Mouse (Mus musculus): Measurements from ENCODE around the gene Trip10. TPM values are rescaled to one million over a fixed set of nuclear protein-coding genes. Genes with fewer than 3 reads are reported as not detected.

Trip10 gene
- polyA plus RNA-seq, 1 experiment from 2014 or later: 41.6 TPM

GRCm38 (mm10) chr17:57264164-57264563 lies 14.9 kb downstream of the Trip10 start:
- peaks cover 47% of the 10 kb centered on the region for H3K36me3 ChIP-seq (ENCODE audit: control insufficient read depth, insufficient read depth, low read length)
- no peaks in the 10 kb centered on the region for H3K9me3 ChIP-seq (ENCODE audit: control insufficient read depth, low read length)
- H3K4me2 ChIP-seq (ENCODE audit: low read length): no peak overlapping the region
- peak; percentile 52 for ATAC-seq (replicated peaks; ENCODE audit: low FRiP score, low TSS enrichment, low read depth)
- H3K4me1 ChIP-seq (replicated peaks; ENCODE audit: control insufficient read depth, insufficient read depth, low read length): peaks cover 9% of the 10 kb centered on the region
- no peak overlapping the region for H3K4me3 ChIP-seq (ENCODE audit: low read depth, low read length)
- no peaks in the 10 kb centered on the region for H3K27me3 ChIP-seq (replicated peaks; ENCODE audit: control insufficient read depth, insufficient read depth, low read length)
- H3K9ac ChIP-seq (ENCODE audit: low read length): no peak overlapping the region
- no peak for DNase-seq (ENCODE audit: low spot score)
- WGBS: 74% methylated on average over 2 of the region's 2 CpGs
- H3K27ac ChIP-seq (ENCODE audit: low read depth): no peak overlapping the region

DNA sequence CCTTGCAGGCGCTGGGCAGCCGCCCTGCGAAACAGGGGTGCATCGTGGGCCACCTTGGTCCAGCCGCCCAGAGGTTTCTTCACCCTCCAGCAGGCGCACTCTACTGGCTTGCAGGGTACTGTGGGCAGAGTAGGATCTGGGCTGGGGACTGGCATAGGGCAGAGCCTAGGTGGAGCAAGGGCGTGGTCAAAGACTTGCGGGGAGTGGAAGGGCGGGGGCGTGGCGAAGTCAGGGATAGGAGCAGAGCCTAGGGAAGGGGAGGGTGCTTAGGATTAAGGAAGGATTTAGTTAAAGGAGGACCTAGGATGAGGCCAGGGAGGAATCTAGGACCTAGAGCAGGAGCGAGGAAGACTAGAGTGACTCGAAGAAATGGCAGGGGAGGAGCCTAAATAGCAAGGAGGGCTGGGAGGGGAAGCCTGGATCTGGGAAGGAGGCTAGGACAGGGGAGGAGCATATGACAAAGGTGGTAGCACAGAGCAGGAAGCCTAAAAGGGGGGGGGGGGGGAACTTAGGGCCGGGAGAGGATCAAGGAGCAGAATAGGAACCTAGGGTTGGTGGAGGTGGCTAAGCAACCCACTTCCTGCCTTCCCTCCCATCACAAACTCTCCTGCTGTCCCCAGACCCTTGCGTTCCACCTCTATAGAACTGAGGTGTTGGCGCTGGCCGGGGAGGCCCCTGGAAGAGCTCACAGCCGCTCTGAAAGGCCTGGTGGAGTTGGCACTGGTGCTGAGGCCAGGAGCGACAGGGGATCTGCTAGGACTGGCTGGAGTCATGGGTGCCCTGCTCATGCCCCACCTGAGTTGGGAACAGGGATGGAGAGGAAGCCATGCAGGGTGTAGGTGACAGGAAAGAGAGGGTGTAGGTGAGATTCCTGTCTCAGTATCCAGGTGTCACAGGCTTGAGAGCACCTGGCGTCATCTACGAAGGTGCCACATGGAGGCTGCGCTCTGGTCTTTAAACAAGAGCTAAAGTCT lies 16.0 kb downstream of the Trip10 start:
- WGBS: 29% methylated on average over 21 of the region's 22 CpGs
- peak; percentile 71 for ATAC-seq (replicated peaks; ENCODE audit: low FRiP score, low TSS enrichment, low read depth)
- Histone ChIP-seq H3K4me3 (ENCODE audit: low read depth, low read length) (no peak overlapping the region), H3K27ac (ENCODE audit: low read depth) (no peak overlapping the region), H3K9ac (ENCODE audit: low read length) (no peak overlapping the region), H3K36me3 (ENCODE audit: control insufficient read depth, insufficient read depth, low read length) (peaks cover 36% of the 10 kb centered on the region), H3K27me3 (replicated peaks; ENCODE audit: control insufficient read depth, insufficient read depth, low read length) (no peaks in the 10 kb centered on the region), H3K9me3 (ENCODE audit: control insufficient read depth, low read length) (no peaks in the 10 kb centered on the region), H3K4me2 (ENCODE audit: low read length) (peak overlapping the region; percentile 30), H3K4me1 (replicated peaks; ENCODE audit: control insufficient read depth, insufficient read depth, low read length) (peaks cover 9% of the 10 kb centered on the region)
- peak; percentile 62 for DNase-seq (ENCODE audit: low spot score)

GRCm38 (mm10) chr17:57267556-57268126 lies 18.4 kb downstream of the Trip10 start:
- Histone ChIP-seq H3K27me3 (replicated peaks; ENCODE audit: control insufficient read depth, insufficient read depth, low read length) (no peaks in the 10 kb centered on the region), H3K9me3 (ENCODE audit: control insufficient read depth, low read length) (no peaks in the 10 kb centered on the region)

DNA sequence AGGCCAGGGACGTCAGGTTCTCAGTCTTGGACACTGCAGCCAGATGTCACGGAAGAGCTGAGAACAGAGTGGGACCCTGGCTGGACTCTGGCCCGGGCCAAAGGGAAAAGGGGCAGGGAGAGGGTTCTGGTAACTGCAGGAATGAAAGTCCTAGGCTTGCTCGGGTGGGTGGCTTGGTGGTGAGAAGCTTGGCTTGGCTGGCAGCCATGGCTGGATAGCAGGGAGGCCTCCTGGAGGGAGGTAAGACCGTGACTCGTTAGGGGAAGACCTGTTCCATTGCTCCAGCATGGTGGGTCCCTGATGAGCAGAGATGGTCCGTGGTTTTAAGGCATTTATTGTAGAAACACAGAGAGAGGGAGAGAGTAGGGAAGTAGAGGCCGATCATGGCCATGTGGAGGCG lies 22.0 kb downstream of the Trip10 start:
- H3K27ac ChIP-seq (ENCODE audit: low read depth): no peak overlapping the region
- H3K9me3 ChIP-seq (ENCODE audit: control insufficient read depth, low read length): no peaks in the 10 kb centered on the region
- peaks cover 6% of the 10 kb centered on the region for H3K4me1 ChIP-seq (replicated peaks; ENCODE audit: control insufficient read depth, insufficient read depth, low read length)
- H3K9ac ChIP-seq (ENCODE audit: low read length): no peak overlapping the region
- no peak overlapping the region for H3K4me2 ChIP-seq (ENCODE audit: low read length)
- peaks cover 19% of the 10 kb centered on the region for H3K27me3 ChIP-seq (replicated peaks; ENCODE audit: control insufficient read depth, insufficient read depth, low read length)
- ATAC-seq (replicated peaks; ENCODE audit: low FRiP score, low TSS enrichment, low read depth): no peak
- H3K4me3 ChIP-seq (ENCODE audit: low read depth, low read length): no peak overlapping the region
- WGBS: 74% methylated on average over 8 of the region's 9 CpGs
- H3K36me3 ChIP-seq (ENCODE audit: control insufficient read depth, insufficient read depth, low read length): no peaks in the 10 kb centered on the region
- no peak for DNase-seq (ENCODE audit: low spot score)

More at GRCm38 (mm10) chr17:57267556-57268126, 18.4 kb downstream of the Trip10 start:
- Histone ChIP-seq H3K4me2 (ENCODE audit: low read length) (no peak overlapping the region), H3K4me3 (ENCODE audit: low read depth, low read length) (no peak overlapping the region), H3K9ac (ENCODE audit: low read length) (no peak overlapping the region), H3K4me1 (replicated peaks; ENCODE audit: control insufficient read depth, insufficient read depth, low read length) (peaks cover 9% of the 10 kb centered on the region), H3K27ac (ENCODE audit: low read depth) (no peak overlapping the region), H3K36me3 (ENCODE audit: control insufficient read depth, insufficient read depth, low read length) (peaks cover 13% of the 10 kb centered on the region)
- 87% methylated on average over 6 of the region's 6 CpGs for WGBS
- ATAC-seq (replicated peaks; ENCODE audit: low FRiP score, low TSS enrichment, low read depth) (no peak), DNase-seq (ENCODE audit: low spot score) (no peak)

GRCm38 (mm10) chr17:57273846-57274245 lies 24.6 kb downstream of the Trip10 start:
- no peak overlapping the region for H3K4me3 ChIP-seq (ENCODE audit: low read depth, low read length)
- H3K4me2 ChIP-seq (ENCODE audit: low read length): no peak overlapping the region
- no peak for DNase-seq (ENCODE audit: low spot score)
- H3K27me3 ChIP-seq (replicated peaks; ENCODE audit: control insufficient read depth, insufficient read depth, low read length): peaks cover 21% of the 10 kb centered on the region
- 24% methylated on average over 7 of the region's 7 CpGs for WGBS
- no peaks in the 10 kb centered on the region for H3K9me3 ChIP-seq (ENCODE audit: control insufficient read depth, low read length)
- no peaks in the 10 kb centered on the region for H3K36me3 ChIP-seq (ENCODE audit: control insufficient read depth, insufficient read depth, low read length)
- H3K4me1 ChIP-seq (replicated peaks; ENCODE audit: control insufficient read depth, insufficient read depth, low read length): peaks cover 7% of the 10 kb centered on the region
- no peak for ATAC-seq (replicated peaks; ENCODE audit: low FRiP score, low TSS enrichment, low read depth)
- H3K27ac ChIP-seq (ENCODE audit: low read depth): no peak overlapping the region
- H3K9ac ChIP-seq (ENCODE audit: low read length): no peak overlapping the region

- ATAC-seq (replicated peaks; ENCODE audit: low FRiP score, low TSS enrichment, low read depth): no peak
- DNase-seq (ENCODE audit: low spot score): no peak
- WGBS: 7% methylated on average over 15 of the region's 15 CpGs
Measured at GRCm38 (mm10) chr17:57274686-57275085, 25.4 kb downstream of the Trip10 start.

DNA sequence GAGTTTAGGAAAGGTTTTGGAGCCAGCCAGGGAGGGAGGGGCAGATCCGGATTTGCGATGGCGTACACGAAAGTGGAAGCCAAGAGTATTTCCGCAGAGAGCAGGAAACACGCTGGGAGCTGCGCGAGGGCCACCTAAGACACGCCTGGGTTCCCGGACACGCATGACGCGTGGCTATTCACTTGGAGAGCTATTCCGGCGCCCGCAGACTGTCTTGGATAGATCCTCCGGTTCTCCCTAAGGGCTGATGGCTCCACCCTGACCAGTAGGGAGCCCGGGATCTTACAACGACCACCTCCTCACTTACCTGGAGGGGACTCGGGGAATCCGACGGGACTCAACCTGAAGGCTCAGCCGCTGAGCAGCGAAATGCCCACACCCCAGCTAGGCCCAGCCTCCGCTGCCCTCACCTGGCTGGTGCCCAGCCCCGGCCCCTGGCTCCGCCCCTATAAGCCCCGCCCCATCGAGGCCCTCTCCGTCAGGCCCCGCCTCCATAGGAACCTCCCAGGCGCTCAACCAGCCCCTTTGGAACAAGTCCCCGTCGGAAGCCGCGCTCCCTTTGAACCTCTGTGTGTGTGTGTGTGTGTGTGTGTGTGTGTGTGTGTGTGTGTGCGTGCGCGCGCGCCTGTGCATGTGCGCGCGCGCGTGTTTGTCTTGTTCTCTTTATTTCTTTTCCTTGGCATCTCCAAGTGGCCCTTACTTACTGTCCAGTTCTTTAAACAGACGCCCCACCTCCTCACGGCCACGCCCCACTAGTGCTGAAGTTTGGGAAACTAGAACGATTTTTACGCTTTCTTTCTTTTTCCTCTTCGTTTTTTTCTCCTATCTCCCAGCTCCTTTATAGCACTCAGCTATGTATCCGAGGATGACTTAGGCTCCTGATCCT lies 26.1 kb downstream of the Trip10 start:
- ATAC-seq (replicated peaks; ENCODE audit: low FRiP score, low TSS enrichment, low read depth): peak; percentile 85
- Histone ChIP-seq H3K36me3 (ENCODE audit: control insufficient read depth, insufficient read depth, low read length) (no peaks in the 10 kb centered on the region), H3K4me3 (ENCODE audit: low read depth, low read length) (peak overlapping the region; percentile 45), H3K4me1 (replicated peaks; ENCODE audit: control insufficient read depth, insufficient read depth, low read length) (peaks cover 7% of the 10 kb centered on the region), H3K4me2 (ENCODE audit: low read length) (peak overlapping the region; percentile 81), H3K27me3 (replicated peaks; ENCODE audit: control insufficient read depth, insufficient read depth, low read length) (peaks cover 21% of the 10 kb centered on the region), H3K9me3 (ENCODE audit: control insufficient read depth, low read length) (no peaks in the 10 kb centered on the region), H3K27ac (ENCODE audit: low read depth) (no peak overlapping the region), H3K9ac (ENCODE audit: low read length) (0 out of 2 replicates have a peak overlapping the region, but pooled peaks have one; percentile 27)
- DNase-seq (ENCODE audit: low spot score): peak; percentile 87
- 1% methylated on average over 53 of the region's 53 CpGs for WGBS

More at GRCm38 (mm10) chr17:57274686-57275085, 25.4 kb downstream of the Trip10 start:
- Histone ChIP-seq H3K9ac (ENCODE audit: low read length) (0 out of 2 replicates have a peak overlapping the region, but pooled peaks have one; percentile 27), H3K27me3 (replicated peaks; ENCODE audit: control insufficient read depth, insufficient read depth, low read length) (peaks cover 21% of the 10 kb centered on the region), H3K4me1 (replicated peaks; ENCODE audit: control insufficient read depth, insufficient read depth, low read length) (peaks cover 7% of the 10 kb centered on the region), H3K4me2 (ENCODE audit: low read length) (peak overlapping the region; percentile 81), H3K36me3 (ENCODE audit: control insufficient read depth, insufficient read depth, low read length) (no peaks in the 10 kb centered on the region), H3K27ac (ENCODE audit: low read depth) (no peak overlapping the region), H3K4me3 (ENCODE audit: low read depth, low read length) (peak overlapping the region; percentile 45), H3K9me3 (ENCODE audit: control insufficient read depth, low read length) (no peaks in the 10 kb centered on the region)

- Histone ChIP-seq H3K27me3 (replicated peaks; ENCODE audit: control insufficient read depth, insufficient read depth, low read length) (peaks cover 21% of the 10 kb centered on the region), H3K27ac (ENCODE audit: low read depth) (no peak overlapping the region), H3K4me1 (replicated peaks; ENCODE audit: control insufficient read depth, insufficient read depth, low read length) (peaks cover 7% of the 10 kb centered on the region), H3K9me3 (ENCODE audit: control insufficient read depth, low read length) (no peaks in the 10 kb centered on the region), H3K4me3 (ENCODE audit: low read depth, low read length) (peak overlapping the region; percentile 45), H3K36me3 (ENCODE audit: control insufficient read depth, insufficient read depth, low read length) (no peaks in the 10 kb centered on the region), H3K4me2 (ENCODE audit: low read length) (peak overlapping the region; percentile 81), H3K9ac (ENCODE audit: low read length) (no peak overlapping the region)
- ATAC-seq (replicated peaks; ENCODE audit: low FRiP score, low TSS enrichment, low read depth) (peak; percentile 34; the same call in 1 of the 2 replicates), DNase-seq (ENCODE audit: low spot score) (peak; percentile 58)
- WGBS: 3% methylated on average over 13 of the region's 13 CpGs
Measured at GRCm38 (mm10) chr17:57275997-57276351, 26.7 kb downstream of the Trip10 start.

All from intestine, embryonic 14.5 days (tissue).